In genomic region chr12:116123786-116124185, GRCm38 (mm10) we compare ENCODE assay signal across 20 mouse cellular contexts.
"Had no signal": no experiment of that assay in that cellular context is flagged by ENCODE, and none has a peak within 500 bp of the region (broad histone marks: within the 10 kb centered on the region; RNA-seq: fewer than 3 reads in every experiment).

No protein-coding gene starts in this region.

- ATAC-seq: hindbrain, embryonic 16.5 days; hindbrain, postnatal 0 days; inflammation-experienced regulatory T-cells, adult 6 months; intestine, embryonic 15.5 days; intestine, embryonic 16.5 days; intestine, postnatal 0 days had no signal

- DNase-seq: heart, postnatal 10 days; heart, postnatal 14 days; heart, postnatal 36 days; kidney, adult 18-20 months; kidney, adult 2 months; kidney, adult 8-10 months; kidney, adult 9 months; kidney, postnatal 10 days; kidney, postnatal 14 days; kidney, postnatal 25 days; kidney, postnatal 36 days; kidney, postnatal 4 days; layer of hippocampus, adult 9-11 months; layer of hippocampus, postnatal 36 days had no signal
